Mouse (Mus musculus): ENCODE measurements around the gene Hap1.

- TF ChIP-seq CTCF (IDR thresholded peaks at IDR 0.05; ENCODE audit: borderline replicate concordance, control insufficient read depth, extremely low read depth, insufficient read depth, low read length, poor library complexity) (no peak), POLR2A (IDR thresholded peaks at IDR 0.05; ENCODE audit: control insufficient read depth, extremely low read depth, insufficient read depth, low read length, poor library complexity) (no peak)
Observed at GRCm38 (mm10) chr11:100394353-100395074, 38.6 kb upstream of the Hap1 start.
